Mouse (Mus musculus) limb, embryonic 11.5 days (tissue): ENCODE results near the gene Mier1. TPM values are rescaled to one million over a fixed set of nuclear protein-coding genes. Genes with fewer than 3 reads are reported as not detected.

Source experiments
- ATAC-seq: fragments of 200-750 bp; cut with Nextera tagmentation; 2 replicates; pipeline ENCODE4 v1.8.0; 2017; ENCODE audit warnings: low read depth; ENCODE audit not compliant: insufficient number of reproducible peaks, low FRiP score, low TSS enrichment
- DNase-seq: peaks from one replicate; pipeline ENCODE4 v3.0.0-alpha.2; 2015; ENCODE audit warnings: low spot score
- H3K27ac ChIP-seq: fragments of 300-500 bp; sonication (generic); replicated peaks from 2 replicates; pipeline ENCODE4 v1.5.1; 2014; ENCODE audit warnings: low read depth, mild to moderate bottlenecking, low read length
- H3K27me3 ChIP-seq: fragments of 300-500 bp; sonication (generic); 2 replicates; pipeline ENCODE4 v1.6.1; 2014; ENCODE audit warnings: mild to moderate bottlenecking, low read length, mixed read lengths; ENCODE audit not compliant: control insufficient read depth, insufficient read depth
- H3K36me3 ChIP-seq: fragments of 300-500 bp; sonication (generic); 2 replicates; pipeline ENCODE4 v1.6.1; 2014; ENCODE audit warnings: mild to moderate bottlenecking, low read length, moderate library complexity, mixed read lengths; ENCODE audit not compliant: control insufficient read depth, insufficient read depth
- H3K4me1 ChIP-seq: fragments of 300-500 bp; sonication (generic); 2 replicates; pipeline ENCODE4 v1.6.1; 2014; ENCODE audit warnings: low read length, mixed read lengths; ENCODE audit not compliant: control insufficient read depth, insufficient read depth
- H3K4me2 ChIP-seq: fragments of 300-500 bp; sonication (generic); 2 replicates; pipeline ENCODE4 v1.6.1; 2014; ENCODE audit warnings: low read depth, mild to moderate bottlenecking, moderate library complexity; ENCODE audit not compliant: severe bottlenecking
- H3K4me3 ChIP-seq: fragments of 300-500 bp; sonication (generic); 2 replicates; pipeline ENCODE4 v1.5.1; 2014; ENCODE audit warnings: low read depth, low read length
- H3K9ac ChIP-seq: fragments of 300-500 bp; sonication (generic); 2 replicates; pipeline ENCODE4 v1.6.1; 2014; ENCODE audit warnings: mild to moderate bottlenecking, low read length
- H3K9me3 ChIP-seq: fragments of 300-500 bp; sonication (generic); 2 replicates; pipeline ENCODE4 v1.6.1; 2016; ENCODE audit warnings: low read length; ENCODE audit not compliant: control insufficient read depth
- WGBS: fragments of 180-500 bp; shearing (Covaris S2); extraction: QIAGEN DNeasy Blood & Tissue Kit; methylation state at CpG from one replicate; pipeline ENCODE4 v1.1.7; 2014; 5-methylcytosine and 5-hydroxymethylcytosine counted together
- polyA plus RNA-seq: library from polyadenylated mRNA; unstranded; fragments of >200 nt; fragmentation: Nextera tagmentation; extraction: Ambion mirVana; gene quantifications from 2 replicates; pipeline ENCODE4 v1.2.1, GENCODE M21; 2014

Gene Mier1
- polyA plus RNA-seq: 43.0 and 46.3 TPM in 2 replicates

DNA sequence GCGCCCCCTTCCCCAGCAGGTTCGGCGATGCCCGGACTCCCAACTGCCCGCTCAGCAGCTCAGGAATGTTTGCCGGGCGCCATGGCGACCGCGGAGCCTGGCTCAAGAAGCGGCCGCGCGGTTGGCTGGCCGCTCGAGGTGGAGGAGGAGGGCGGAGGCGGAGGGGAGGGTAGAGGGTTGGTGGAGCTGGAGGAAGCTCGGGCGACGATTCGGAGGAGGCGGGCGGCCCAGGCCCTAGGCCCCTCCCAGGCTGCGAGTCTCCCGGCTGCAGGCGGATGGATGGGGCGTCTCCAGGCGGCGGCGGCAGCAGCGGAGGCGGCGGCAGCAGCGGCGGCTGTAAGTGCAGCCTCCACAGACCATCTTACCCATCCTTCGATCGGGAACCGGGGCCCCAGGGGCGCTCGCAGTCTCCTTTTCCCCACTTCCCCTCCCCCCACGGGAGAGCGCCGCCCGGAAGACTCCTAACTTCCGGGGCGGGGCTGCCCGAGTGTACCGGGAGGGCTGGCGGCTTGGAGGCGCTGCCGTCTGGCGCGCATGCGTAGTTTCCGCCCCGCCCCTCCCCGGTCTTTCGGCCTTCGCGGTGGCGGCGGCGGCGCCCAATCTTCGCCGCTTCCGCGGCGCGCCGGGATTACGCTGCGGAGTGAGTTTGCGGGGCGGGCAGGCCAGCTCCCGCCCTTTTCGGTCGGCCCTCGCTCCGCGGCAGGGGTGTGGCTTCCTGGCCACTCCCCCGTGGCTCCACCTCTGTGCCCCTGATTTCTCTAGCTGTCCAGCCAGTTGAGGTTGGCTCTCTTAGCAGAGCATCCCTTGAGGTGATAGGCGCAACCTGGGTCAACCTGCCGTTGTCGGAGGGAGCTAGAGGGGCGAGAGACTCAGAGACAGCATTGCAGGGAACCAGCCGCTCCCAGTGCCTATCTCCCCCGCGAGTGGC lies at the start of gene Mier1, which contains the start of gene Wdr78:
Gene Mier1 (plus strand): TSS at position 207 of the 928 bp plus-strand sequence.
Gene Wdr78 (minus strand): TSS at position 372 of the 928 bp plus-strand sequence.
- peak; percentile 98 for DNase-seq
- Histone ChIP-seq H3K4me2 (peak within 1 kb of the TSS; percentile 58), H3K36me3 (no peaks in the 10 kb centered on the region; the same call in 1 of the 2 replicates), H3K9me3 (no peaks in the 10 kb centered on the region), H3K27me3 (no peaks in the 10 kb centered on the region), H3K4me1 (peaks cover 9% of the 10 kb centered on the region; the same call in 1 of the 2 replicates), H3K9ac (peak within 1 kb of the TSS; percentile 96), H3K27ac (peak within 1 kb of the TSS; percentile 99), H3K4me3 (peak within 1 kb of the TSS; percentile 81)
- ATAC-seq: peak; percentile 99
- under 1% methylated on average over 58 of the region's 90 CpGs for WGBS

DNA sequence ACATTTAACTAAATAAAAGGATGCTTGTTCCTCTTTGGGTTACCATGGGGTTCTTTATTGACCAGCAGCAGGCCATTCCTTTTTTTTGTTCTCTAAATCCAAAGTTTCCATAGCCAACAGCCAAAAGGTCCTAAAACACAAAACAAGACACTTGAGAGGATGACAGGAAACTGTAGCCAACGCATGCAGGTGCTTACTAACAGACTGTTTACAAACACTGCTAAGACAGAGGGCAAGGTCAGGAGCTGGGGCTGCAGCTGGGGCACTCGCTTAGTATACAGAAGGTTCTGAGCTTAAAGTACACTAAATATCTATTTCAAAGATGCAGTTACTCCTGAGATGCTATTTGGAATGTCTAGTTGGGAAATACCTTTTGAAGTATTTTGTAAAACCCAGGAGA lies 49.8 kb upstream of the Mier1 start:
- H3K9me3 ChIP-seq: no peaks in the 10 kb centered on the region
- 67% methylated on average over 2 of the region's 2 CpGs for WGBS
- no peaks in the 10 kb centered on the region for H3K27me3 ChIP-seq
- DNase-seq (no peak), ATAC-seq (no peak)
- H3K4me3 ChIP-seq: no peak overlapping the region
- no peak overlapping the region for H3K9ac ChIP-seq
- no peak overlapping the region for H3K4me2 ChIP-seq
- H3K36me3 ChIP-seq: no peaks in the 10 kb centered on the region
- H3K27ac ChIP-seq: no peak overlapping the region
- H3K4me1 ChIP-seq: no peaks in the 10 kb centered on the region

DNA sequence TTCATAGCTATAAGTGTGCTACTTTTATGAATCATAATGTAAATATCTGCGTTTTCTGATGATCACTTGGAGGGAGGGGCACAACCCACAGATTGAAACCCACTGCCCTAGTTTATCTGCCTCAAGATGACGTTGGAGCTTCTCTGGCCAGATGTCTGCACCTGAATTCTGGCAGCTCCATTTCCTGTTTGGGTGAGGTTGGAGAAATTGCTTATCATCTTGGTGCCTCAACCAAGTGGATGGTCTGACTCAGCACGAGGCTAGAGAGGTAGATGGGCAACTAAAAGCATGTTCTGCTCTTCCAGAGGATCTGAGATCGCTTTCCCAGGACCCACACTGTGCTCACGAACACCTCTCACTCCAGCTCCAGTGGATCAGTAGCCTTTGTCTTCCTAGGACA lies 49.2 kb upstream of the Mier1 start:
- no peaks in the 10 kb centered on the region for H3K9me3 ChIP-seq
- WGBS: 76% methylated on average over 5 of the region's 5 CpGs
- no peak for DNase-seq
- no peak overlapping the region for H3K4me3 ChIP-seq
- H3K36me3 ChIP-seq: no peaks in the 10 kb centered on the region
- H3K9ac ChIP-seq: no peak overlapping the region
- H3K4me2 ChIP-seq: no peak overlapping the region
- no peak for ATAC-seq
- no peak overlapping the region for H3K27ac ChIP-seq
- no peaks in the 10 kb centered on the region for H3K27me3 ChIP-seq
- no peaks in the 10 kb centered on the region for H3K4me1 ChIP-seq

DNA sequence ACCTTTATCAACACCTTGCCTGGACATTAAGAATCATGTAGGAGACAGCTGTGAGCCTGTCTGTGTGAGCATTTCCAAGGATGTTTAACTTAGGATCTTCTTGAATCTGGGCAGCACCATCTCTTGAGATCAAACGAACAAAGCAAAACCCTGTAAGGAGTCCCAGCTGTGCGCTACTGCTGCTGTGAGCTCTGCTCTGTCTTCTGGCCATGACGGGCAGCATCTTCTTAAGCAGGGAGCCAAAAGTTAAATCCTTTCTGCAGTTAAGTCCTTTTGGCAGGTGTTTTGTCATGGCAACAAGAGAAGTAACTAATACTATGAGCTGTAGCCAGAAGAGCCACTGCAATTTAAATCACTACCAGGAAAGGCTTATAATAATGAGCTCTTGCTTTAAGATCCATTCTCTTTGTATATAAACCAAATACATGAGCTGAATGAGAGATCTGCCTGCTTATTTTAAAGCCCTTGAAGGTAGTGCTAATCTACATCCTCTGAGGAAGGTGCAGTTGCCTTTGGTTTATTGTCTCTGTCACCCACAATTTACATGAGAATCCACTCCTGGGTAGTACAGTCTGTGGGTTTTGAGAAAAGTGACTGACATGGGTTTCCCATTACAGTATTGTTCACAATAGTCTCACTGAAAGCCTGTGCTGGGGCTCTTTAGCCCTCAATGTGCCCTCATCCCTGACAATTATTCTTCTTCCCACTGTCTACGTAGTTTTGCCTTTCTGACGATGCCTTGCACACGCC lies 46.1 kb upstream of the Mier1 start:
- 80% methylated on average over 6 of the region's 6 CpGs for WGBS
- H3K4me1 ChIP-seq: no peaks in the 10 kb centered on the region
- DNase-seq (no peak), ATAC-seq (no peak)
- H3K4me2 ChIP-seq: no peak overlapping the region
- no peaks in the 10 kb centered on the region for H3K36me3 ChIP-seq
- no peak overlapping the region for H3K4me3 ChIP-seq
- H3K27me3 ChIP-seq: no peaks in the 10 kb centered on the region
- H3K9me3 ChIP-seq: no peaks in the 10 kb centered on the region
- no peak overlapping the region for H3K27ac ChIP-seq
- H3K9ac ChIP-seq: no peak overlapping the region

DNA sequence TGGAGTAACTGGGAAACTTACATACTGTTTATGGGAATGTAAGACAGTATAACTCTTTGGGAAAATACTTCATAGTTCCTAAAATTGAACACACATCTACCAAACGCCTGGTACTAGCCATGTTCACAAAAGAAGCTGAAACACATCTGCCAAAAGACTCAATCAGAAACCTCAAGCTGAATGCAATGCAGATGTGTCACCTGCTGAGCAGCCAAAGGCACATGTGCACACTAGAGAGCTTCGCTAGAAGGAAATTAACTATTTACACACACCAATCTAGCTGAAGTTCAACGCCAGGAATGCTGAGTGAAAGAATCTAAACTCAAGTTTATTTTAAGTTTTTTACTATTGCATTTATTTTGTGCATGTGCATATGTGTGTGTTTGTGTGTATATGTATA lies 43.6 kb upstream of the Mier1 start:
- Histone ChIP-seq H3K27ac (no peak overlapping the region), H3K4me2 (no peak overlapping the region), H3K9me3 (no peaks in the 10 kb centered on the region), H3K36me3 (no peaks in the 10 kb centered on the region), H3K4me1 (no peaks in the 10 kb centered on the region), H3K4me3 (no peak overlapping the region), H3K9ac (no peak overlapping the region), H3K27me3 (no peaks in the 10 kb centered on the region)
- ATAC-seq (no peak), DNase-seq (peak; percentile 24)
- 43% methylated on average over 3 of the region's 3 CpGs for WGBS

DNA sequence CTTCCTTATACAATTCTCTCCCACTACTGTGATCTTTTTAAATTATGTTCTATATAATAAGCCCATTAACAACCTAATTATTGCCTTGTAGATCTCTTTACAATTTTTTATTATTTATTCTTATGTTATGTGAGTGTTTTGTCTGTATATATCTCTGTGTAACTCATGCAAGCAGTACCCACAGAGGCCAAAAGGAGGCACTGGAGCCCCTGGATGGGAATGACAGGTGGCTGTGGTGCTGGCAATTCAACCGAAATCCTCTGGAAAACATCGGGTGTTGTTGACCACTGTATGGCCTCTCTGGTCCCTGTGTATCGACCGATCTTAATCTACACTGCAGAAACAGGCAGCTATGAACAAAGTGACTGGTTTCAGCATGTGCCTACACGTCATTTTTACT lies 29.0 kb upstream of the Mier1 start:
- DNase-seq (no peak), ATAC-seq (no peak)
- no peaks in the 10 kb centered on the region for H3K36me3 ChIP-seq
- no peak overlapping the region for H3K27ac ChIP-seq
- H3K9me3 ChIP-seq: no peaks in the 10 kb centered on the region
- H3K4me2 ChIP-seq: no peak overlapping the region
- no peaks in the 10 kb centered on the region for H3K4me1 ChIP-seq
- WGBS: 91% methylated on average over 5 of the region's 5 CpGs
- no peak overlapping the region for H3K4me3 ChIP-seq
- H3K9ac ChIP-seq: no peak overlapping the region
- no peaks in the 10 kb centered on the region for H3K27me3 ChIP-seq

DNA sequence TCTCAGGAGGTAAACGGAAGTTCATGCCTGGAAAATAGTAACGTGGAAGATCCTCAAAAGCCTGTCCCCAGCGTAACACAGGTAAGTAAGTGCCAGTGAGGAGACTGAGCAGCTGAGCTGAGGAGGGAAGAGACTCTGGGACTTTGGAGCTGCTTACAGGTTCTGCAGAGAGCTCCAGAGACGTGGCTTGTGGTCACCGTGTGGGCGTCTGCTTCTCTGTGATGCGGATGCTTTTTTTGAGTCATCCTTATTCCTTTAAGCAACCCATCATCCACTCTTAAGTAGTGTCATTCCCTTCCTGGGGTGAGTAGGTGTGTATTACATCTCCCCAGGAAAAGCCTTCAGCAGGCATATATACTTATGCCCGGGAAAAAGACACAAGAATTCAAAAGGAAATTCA lies 18.3 kb upstream of the Mier1 start:
- Histone ChIP-seq H3K27ac (no peak overlapping the region), H3K4me1 (no peaks in the 10 kb centered on the region), H3K4me2 (no peak overlapping the region), H3K27me3 (no peaks in the 10 kb centered on the region), H3K36me3 (no peaks in the 10 kb centered on the region), H3K4me3 (no peak overlapping the region), H3K9me3 (no peaks in the 10 kb centered on the region), H3K9ac (no peak overlapping the region)
- DNase-seq (no peak), ATAC-seq (no peak)
- 93% methylated on average over 8 of the region's 8 CpGs for WGBS

DNA sequence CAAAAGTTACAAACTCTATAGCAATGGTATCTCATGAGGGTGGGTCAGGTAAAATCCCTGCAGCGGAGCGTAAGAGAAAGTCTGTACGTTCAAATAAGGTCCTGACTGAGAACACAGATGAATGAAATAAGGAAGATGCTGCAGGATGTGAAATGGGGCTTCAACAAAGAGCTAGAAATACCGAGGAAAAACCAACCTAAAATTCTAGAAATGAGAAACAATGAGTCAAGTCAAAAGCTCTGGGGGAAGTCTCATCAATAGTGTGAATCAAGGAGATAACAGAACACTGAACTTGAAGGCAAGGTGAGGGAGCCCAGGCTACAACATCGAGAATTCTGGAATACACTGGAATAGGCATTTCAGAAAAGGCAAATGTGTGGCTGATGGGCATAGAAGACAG lies 15.7 kb upstream of the Mier1 start:
- DNase-seq: no peak
- H3K4me2 ChIP-seq: no peak overlapping the region

More for the DNA sequence above, 15.7 kb upstream of the Mier1 start:
- H3K9me3 ChIP-seq: no peaks in the 10 kb centered on the region
- 91% methylated on average over 5 of the region's 5 CpGs for WGBS
- no peaks in the 10 kb centered on the region for H3K36me3 ChIP-seq
- no peak for ATAC-seq
- H3K9ac ChIP-seq: no peak overlapping the region
- no peak overlapping the region for H3K27ac ChIP-seq
- H3K4me1 ChIP-seq: no peaks in the 10 kb centered on the region
- no peaks in the 10 kb centered on the region for H3K27me3 ChIP-seq
- no peak overlapping the region for H3K4me3 ChIP-seq
